Mouse (Mus musculus) heart, adult 18-20 months (tissue): ENCODE data around the gene Irgc1. TPM values are rescaled to one million over a fixed set of nuclear protein-coding genes. Genes with fewer than 3 reads are reported as not detected.
"Not testable (repeated sequence)": the region's sequence is repeated elsewhere in the genome, so short reads cannot be mapped to it uniquely, and the experiment has no call there.

ENCODE experiments used
- DNase-seq, 2 experiments: peaks; one replicate each; pipeline ENCODE4 v3.0.0; 2021 to 2022; ENCODE audit warnings: mixed read lengths in 1 of 2
- long read RNA-seq, 2 experiments: library from polyadenylated mRNA; stranded (forward); transcript quantifications; one replicate each; pipeline ENCODE4 v2.0.0; 2021
- total RNA-seq, 2 experiments: library from RNA; stranded (reverse); gene quantifications; 2 replicates each; pipeline ENCODE4 v1.2.3; 2021

The Irgc1 gene
- not detected for total RNA-seq
- long read RNA-seq, experiment 1: 0 reads
- long read RNA-seq, experiment 2: 0 reads

GRCm38 (mm10) chr7:24451855-24452311 is at the start of gene Irgc1:
Gene Irgc1, minus strand, starts transcription at chr7:24452297.
- no peak for DNase-seq

DNA sequence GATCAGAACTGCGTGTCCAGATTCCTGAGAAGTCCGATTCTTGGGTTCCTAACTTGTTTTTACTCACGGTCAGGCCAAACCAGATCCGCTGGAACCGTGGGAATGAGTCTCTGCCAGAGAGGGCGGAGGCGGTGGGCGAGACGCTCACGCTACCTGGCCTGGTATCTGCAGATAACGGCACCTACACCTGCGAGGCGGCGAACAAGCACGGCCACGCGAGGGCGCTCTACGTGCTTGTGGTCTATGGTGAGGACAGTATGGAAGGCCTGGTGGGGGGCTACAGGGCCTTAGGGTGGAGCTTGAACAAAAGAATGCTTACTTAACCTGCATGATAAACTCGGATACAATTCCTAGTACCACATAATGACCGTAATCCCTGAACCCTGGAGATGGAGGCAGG is 49.4 kb upstream of the Irgc1 start:
- peak in 1 of 2 experiments; percentile 18 for DNase-seq

GRCm38 (mm10) chr7:24500929-24501328 is 48.8 kb upstream of the Irgc1 start:
- DNase-seq: peak in 1 of 2 experiments; percentile 32

- DNase-seq: no peak
These were observed 47.9 kb upstream of the Irgc1 start for GRCm38 (mm10) chr7:24499856-24500577.

- no peak for DNase-seq
These were observed 36.2 kb upstream of the Irgc1 start for GRCm38 (mm10) chr7:24488303-24488702.

GRCm38 (mm10) chr7:24487403-24487802 is 35.3 kb upstream of the Irgc1 start:
- DNase-seq: no peak

DNA sequence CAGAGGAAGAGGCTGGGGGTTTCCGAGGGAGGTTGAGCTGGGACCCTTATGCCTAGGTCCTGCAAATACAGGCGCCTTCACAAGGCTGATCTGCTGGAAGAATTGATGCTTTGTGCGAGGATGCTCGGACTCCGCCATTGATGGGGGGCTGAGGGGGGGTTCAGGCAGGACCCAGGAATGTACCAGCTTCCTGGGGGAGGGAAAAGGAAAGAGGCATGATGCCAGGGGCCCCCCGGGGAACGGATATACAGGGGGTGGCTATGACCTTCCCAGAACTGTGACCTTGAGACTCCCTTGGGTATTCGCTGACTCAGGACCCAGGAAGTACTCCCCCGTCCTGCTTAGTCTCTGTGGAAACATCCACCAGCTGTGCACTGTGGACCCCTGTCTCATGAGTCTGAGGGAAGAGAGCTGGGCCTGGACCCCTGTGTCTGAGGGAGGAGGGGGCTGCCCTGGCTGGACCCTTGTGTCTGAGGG is 34.6 kb upstream of the Irgc1 start:
- no peak for DNase-seq

DNA sequence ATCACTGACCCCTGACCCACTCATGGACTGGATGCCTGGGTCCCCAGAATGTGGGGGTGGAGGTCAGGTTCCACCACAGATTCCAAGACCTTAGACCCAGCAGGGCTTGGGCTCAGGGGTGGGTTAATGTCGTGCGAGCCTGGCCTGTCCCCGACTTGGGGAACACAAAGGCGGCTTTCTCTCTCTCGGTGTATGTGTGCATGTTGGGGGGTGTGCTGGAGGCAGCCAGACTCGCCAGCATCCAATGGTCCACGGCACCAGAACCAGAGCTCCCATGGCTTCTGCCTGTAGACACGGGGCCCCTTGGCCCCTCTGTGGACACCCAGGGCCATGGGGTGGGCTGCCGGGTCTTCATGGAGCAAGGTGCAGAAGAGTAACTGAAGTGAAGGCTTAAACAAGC is 33.4 kb upstream of the Irgc1 start:
- no peak for DNase-seq

DNA sequence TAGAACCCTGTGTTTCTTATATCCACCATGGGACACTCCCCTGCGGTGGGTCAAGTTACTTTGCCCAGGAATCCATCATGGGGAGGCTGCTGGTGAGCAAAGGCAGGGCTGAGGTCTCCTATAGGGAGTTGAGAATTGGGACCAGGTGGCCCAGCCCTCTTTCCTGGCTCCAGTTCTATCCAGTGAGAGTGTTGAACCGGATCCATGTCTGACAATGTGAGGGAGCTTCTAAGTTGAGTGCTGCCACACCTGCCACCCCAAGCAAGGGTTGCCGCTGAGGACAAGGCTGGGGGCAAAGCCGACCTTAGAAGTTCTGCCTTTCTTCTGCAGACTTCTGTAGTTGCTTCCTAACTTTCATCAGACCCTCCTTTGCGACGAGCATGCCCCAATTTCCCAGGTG is 31.2 kb upstream of the Irgc1 start:
- DNase-seq: not testable (repeated sequence)

DNA sequence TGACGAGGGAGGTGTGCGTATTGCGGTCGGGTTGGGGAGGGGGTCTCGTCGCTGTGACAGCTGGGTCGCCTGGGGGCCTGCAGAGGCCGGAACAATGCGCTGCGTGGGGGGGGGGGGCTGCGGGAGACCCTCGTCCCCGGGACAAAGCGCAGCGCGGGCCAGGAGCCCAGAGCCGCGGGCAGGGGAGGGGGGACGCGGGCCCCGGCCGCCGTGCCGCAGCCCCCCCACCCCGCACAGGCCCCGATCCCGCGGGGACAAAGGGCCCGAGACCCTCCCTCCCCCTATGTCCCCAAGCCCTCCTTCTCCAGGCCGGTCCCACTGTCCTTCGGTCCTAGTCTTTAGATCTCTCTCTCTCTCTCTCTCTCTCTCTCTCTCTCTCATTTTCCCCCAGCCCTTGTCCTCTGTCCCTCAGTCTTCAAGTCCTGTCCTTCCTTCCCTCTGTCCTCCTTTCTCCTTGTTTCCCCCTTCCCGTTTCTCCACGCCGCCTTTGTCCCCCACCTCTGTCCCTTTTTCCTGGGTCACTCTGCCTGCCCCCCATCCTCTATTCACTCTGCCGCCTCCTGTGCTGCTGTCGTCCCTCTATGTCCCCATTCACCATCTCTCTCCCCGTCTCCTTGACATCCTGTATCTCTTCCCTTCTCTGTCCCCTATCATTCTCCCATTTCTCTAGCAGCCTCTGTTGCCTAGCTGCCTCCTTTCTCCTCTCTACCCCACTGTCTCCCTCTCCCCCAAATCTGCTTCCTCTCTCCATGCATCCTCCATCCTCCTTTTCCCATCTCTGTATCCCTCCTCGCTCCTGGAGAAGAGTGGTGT is 30.3 kb upstream of the Irgc1 start:
- DNase-seq: no peak

GRCm38 (mm10) chr7:24481474-24482207 is 29.5 kb upstream of the Irgc1 start, which contains the start of gene Cadm4:
Gene Cadm4, plus strand, starts transcription at chr7:24482023.
- DNase-seq: peak; percentile 81 to 85

DNA sequence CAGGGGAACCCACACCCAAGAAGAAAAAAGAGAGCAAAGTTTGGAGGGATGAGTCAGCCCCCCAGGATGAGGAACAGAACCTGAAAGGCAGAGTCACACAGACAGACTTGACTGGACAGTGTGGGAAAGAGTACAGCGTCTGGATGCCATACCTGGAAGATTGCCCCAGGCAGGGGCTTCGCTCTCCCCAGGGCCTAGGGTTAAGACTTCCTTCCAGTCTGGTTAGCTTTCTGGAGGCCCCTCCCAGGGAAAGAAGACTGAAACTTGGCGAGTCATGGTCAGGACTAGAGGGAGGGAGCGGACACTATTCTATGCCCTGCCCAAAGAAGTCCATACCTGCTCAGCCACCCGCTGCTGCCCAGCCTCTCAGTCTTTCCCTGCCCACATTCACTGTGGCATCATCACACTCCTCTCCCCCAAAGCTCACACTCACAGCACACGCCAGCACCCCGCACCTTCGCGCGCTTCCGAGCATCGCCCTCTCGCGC is 28.9 kb upstream of the Irgc1 start:
- DNase-seq: peak in 1 of 2 experiments; percentile 16

GRCm38 (mm10) chr7:24480121-24480941 is 28.2 kb upstream of the Irgc1 start:
- DNase-seq: peak; percentile 17 to 43

DNA sequence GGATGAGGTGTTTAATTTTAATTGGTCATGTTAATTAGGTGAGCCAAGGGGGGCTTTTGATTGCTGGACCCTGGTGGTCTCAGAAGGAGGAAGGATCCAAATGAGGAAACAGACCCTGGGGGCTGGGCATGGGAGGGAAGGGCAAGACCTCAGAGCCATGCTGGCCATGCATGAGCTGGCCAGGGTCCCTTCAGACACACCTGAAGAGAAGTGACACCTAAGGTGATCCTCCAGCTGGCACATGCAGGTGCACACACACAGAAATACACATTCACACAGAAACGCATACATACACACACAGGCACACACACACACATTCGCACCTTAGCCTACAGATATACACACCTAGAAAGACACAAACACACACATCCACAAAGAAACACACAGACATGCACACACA is 27.6 kb upstream of the Irgc1 start:
- no peak for DNase-seq

GRCm38 (mm10) chr7:24478911-24479310 is 26.8 kb upstream of the Irgc1 start:
- DNase-seq: no peak

- DNase-seq: no peak
These were observed 24.8 kb upstream of the Irgc1 start for GRCm38 (mm10) chr7:24476856-24477255.

DNA sequence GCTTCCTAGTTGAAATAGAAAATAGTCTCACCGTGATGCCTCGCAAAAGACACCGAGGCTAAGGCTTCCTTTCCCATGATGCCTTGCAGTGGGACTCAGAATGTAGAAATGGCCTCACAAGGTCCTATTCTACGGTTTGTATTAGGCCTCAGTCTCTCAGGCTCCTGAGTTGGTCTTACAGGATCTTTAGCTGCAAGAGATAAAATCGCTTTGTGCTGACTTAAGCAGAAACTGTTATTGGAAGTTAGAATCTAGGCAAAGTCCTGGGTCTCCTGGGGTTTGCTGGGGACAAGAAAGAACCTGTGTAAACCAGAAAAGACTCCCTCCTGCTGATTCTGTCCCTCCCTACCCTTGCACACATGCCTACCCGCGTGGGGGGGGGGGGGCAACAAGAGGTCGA is 24.2 kb upstream of the Irgc1 start:
- no peak for DNase-seq

DNA sequence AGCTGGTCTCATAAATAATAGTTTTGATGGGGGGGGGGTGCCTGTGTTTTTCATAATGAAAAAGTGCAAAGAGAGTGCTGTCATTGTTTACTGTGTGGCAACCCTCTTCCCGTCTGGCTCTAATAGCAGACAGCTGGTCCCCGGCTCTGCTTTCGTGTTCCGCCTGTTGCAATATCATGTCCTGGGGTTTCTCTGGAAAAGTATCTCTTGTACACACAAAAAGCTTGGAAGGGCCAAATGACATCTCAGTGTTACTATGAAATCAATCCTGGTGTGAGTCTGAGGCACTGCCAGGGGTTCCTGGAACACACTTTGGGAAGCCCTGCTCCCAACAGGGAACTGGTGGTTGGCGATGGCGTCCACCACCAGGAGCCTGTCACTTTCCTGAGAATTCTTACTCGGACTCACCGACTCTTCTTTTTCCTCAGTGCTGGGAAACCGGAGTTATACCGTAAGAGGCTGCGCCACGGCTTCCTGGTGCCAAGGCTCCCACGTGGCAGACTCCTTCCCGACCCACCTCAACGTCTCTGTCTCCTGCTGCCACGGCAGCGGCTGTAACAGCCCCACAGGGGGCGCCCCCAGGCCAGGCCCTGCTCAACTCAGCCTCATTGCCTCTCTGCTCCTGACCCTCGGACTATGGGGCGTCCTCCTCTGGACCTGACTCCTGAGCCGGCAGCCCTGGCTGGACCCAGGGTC is 22.9 kb upstream of the Irgc1 start:
- no peak for DNase-seq

DNA sequence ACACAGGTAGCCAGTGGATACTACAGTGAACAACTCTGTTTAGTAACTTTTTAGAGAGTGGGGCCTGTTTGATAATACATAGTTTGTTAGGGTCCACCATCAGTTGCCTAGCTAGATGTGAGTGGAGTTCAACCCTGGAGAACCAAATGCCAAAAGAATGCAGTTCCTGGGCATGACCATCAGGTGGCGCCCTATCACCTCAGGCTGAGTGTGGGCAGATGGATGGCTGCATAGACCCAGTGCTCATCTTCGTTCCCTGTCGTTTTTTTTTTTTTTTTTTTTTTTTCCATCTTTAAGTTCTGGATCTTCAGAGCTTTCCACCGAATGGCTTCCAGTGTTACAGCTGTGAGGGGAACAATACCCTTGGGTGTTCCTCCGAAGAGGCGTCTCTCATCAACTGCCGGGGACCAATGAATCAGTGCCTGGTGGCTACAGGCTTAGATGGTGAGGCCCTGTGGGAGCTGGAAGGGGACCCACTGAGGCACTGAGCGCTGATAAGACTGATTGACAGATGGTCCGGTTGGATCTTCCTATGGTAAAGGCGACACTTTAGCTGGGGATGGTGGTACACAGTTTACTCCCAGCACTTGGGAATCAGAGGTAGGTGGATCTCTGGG is 21.9 kb upstream of the Irgc1 start:
- peak; percentile 51 to 83 for DNase-seq

DNA sequence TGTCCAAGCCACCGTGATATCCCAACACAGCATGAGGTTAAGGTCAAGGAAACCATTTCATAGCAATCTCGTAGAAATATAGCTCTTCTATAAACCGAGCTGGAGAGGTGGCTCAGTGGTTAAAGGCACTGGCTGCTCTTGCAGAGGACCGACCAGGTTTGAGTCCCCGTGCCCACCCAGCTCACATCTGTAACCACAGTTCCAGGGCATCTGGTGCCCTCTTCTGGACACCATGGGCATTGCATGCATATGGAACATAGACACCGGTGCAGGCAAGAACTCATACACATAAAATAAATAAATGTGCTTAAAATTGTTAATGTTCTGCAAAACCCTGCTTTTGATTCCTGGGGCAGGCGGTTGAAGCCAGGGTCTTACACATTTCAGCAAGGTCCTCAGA is 20.8 kb upstream of the Irgc1 start:
- DNase-seq: peak in 1 of 2 experiments; percentile 43
